Mouse (Mus musculus) small intestine, adult 2 months (tissue): ENCODE results near the gene Extl1. TPM values are rescaled to one million over a fixed set of nuclear protein-coding genes. Genes with fewer than 3 reads are reported as not detected.
"Not testable (repeated sequence)": the region's sequence is repeated elsewhere in the genome, so short reads cannot be mapped to it uniquely, and the experiment has no call there.

ENCODE experiments used
- H3K27ac ChIP-seq: fragments of 200-500 bp; 2 replicates; pipeline ENCODE4 v1.5.1; 2012; ENCODE audit warnings: low read depth, low read length, control low read depth, inconsistent platforms; ENCODE audit not compliant: insufficient read depth
- H3K27me3 ChIP-seq: fragments of 200-500 bp; 2 replicates; pipeline ENCODE4 v1.6.1; 2012; ENCODE audit warnings: mild to moderate bottlenecking, moderate library complexity, low read length, inconsistent platforms; ENCODE audit not compliant: control insufficient read depth, insufficient read depth
- H3K36me3 ChIP-seq: fragments of 200-500 bp; 2 replicates; pipeline ENCODE4 v1.6.1; 2012; ENCODE audit warnings: mild to moderate bottlenecking, low read length, control low read depth, inconsistent platforms; ENCODE audit not compliant: control insufficient read depth, insufficient read depth
- H3K4me1 ChIP-seq: fragments of 200-500 bp; 2 replicates; pipeline ENCODE4 v1.6.1; 2012; ENCODE audit warnings: low read length, inconsistent platforms, mixed read lengths; ENCODE audit not compliant: control insufficient read depth, insufficient read depth, insufficient read length
- H3K4me3 ChIP-seq: fragments of 200-500 bp; 2 replicates; pipeline ENCODE4 v1.5.1; 2012; ENCODE audit warnings: low read depth, mild to moderate bottlenecking, control low read depth, inconsistent platforms, low read length, moderate library complexity
- CTCF ChIP-seq: fragments of 200-500 bp; IDR thresholded peaks from 2 replicates; pipeline ENCODE4 v1.5.1; 2012; ENCODE audit warnings: low read depth, mild to moderate bottlenecking, control low read depth, inconsistent platforms, low read length, moderate library complexity, mixed read lengths; ENCODE audit not compliant: insufficient replicate concordance, insufficient read length; ENCODE audit errors: extremely low read depth
- POLR2A ChIP-seq: fragments of 200-500 bp; IDR thresholded peaks from 2 replicates; pipeline ENCODE4 v1.6.1; 2012; ENCODE audit warnings: low read depth, mild to moderate bottlenecking, control low read depth, inconsistent platforms, low read length, moderate library complexity
- WGBS: fragments of 180-500 bp; shearing (Covaris S2); methylation state at CpG from one replicate; pipeline ENCODE4 v1.1.7; 2018; 5-methylcytosine and 5-hydroxymethylcytosine counted together
- polyA plus RNA-seq: library from polyadenylated mRNA; depleted of rRNA; stranded (reverse); fragments of >200 nt; gene quantifications from 2 replicates; pipeline ENCODE4 v1.2.3, GENCODE M21; 2012; rRNA removed

The Extl1 gene
- 1.5 and 1.7 TPM in 2 replicates for polyA plus RNA-seq

- not testable (repeated sequence) for H3K4me3 ChIP-seq, H3K27ac ChIP-seq, H3K4me1 ChIP-seq, H3K36me3 ChIP-seq, H3K27me3 ChIP-seq
- 97% methylated on average over 2 of the region's 6 CpGs for WGBS
These were observed at the start of gene Extl1 for GRCm38 (mm10) chr4:134383750-134384149. Gene Extl1 (minus strand): TSS chr4:134383850.

GRCm38 (mm10) chr4:134432686-134433360 is 49.2 kb upstream of the Extl1 start:
- H3K4me1 ChIP-seq: peaks cover under 1% of the 10 kb centered on the region; the same call in 1 of the 2 replicates
- no peak overlapping the region for H3K4me3 ChIP-seq
- 79% methylated on average over 15 of the region's 15 CpGs for WGBS
- no peaks in the 10 kb centered on the region for H3K27me3 ChIP-seq
- TF ChIP-seq POLR2A (no peak), CTCF (no peak)
- H3K27ac ChIP-seq: no peak overlapping the region
- H3K36me3 ChIP-seq: no peaks in the 10 kb centered on the region

GRCm38 (mm10) chr4:134430381-134431004 is 46.8 kb upstream of the Extl1 start:
- Histone ChIP-seq H3K4me3 (no peak overlapping the region), H3K27ac (no peak overlapping the region)
- 49% methylated on average over 23 of the region's 23 CpGs for WGBS

GRCm38 (mm10) chr4:134425088-134425487 is 41.4 kb upstream of the Extl1 start:
- Histone ChIP-seq H3K27me3 (no peaks in the 10 kb centered on the region), H3K4me1 (no peaks in the 10 kb centered on the region), H3K36me3 (peaks cover 35% of the 10 kb centered on the region), H3K4me3 (no peak overlapping the region), H3K27ac (no peak overlapping the region)
- TF ChIP-seq CTCF (no peak), POLR2A (no peak)
- WGBS: 79% methylated on average over 7 of the region's 7 CpGs

More at GRCm38 (mm10) chr4:134430381-134431004, 46.8 kb upstream of the Extl1 start:
- Histone ChIP-seq H3K4me1 (no peaks in the 10 kb centered on the region), H3K27me3 (no peaks in the 10 kb centered on the region), H3K36me3 (peaks cover 11% of the 10 kb centered on the region)
- no peak for TF ChIP-seq POLR2A
- TF ChIP-seq CTCF: no peak

- Histone ChIP-seq H3K4me1 (no peaks in the 10 kb centered on the region), H3K27ac (no peak overlapping the region), H3K4me3 (no peak overlapping the region), H3K27me3 (no peaks in the 10 kb centered on the region), H3K36me3 (peaks cover 39% of the 10 kb centered on the region)
- TF ChIP-seq POLR2A: no peak
- no peak for TF ChIP-seq CTCF
- 93% methylated on average over 7 of the region's 7 CpGs for WGBS
These were observed 40.3 kb upstream of the Extl1 start for GRCm38 (mm10) chr4:134423949-134424348.

GRCm38 (mm10) chr4:134421971-134422370 is 38.3 kb upstream of the Extl1 start:
- H3K4me1 ChIP-seq: no peaks in the 10 kb centered on the region
- TF ChIP-seq CTCF (no peak), POLR2A (no peak)
- H3K4me3 ChIP-seq: no peak overlapping the region
- no peaks in the 10 kb centered on the region for H3K27me3 ChIP-seq
- H3K27ac ChIP-seq: no peak overlapping the region
- 88% methylated on average over 11 of the region's 11 CpGs for WGBS
- H3K36me3 ChIP-seq: peaks cover 45% of the 10 kb centered on the region

- no peak for TF ChIP-seq CTCF
- no peak for TF ChIP-seq POLR2A
These were observed 33.5 kb upstream of the Extl1 start for GRCm38 (mm10) chr4:134417111-134417510.

GRCm38 (mm10) chr4:134416602-134417001 is 33.0 kb upstream of the Extl1 start:
- H3K36me3 ChIP-seq: peaks cover 49% of the 10 kb centered on the region
- no peak overlapping the region for H3K4me3 ChIP-seq
- WGBS: 89% methylated on average over 15 of the region's 15 CpGs
- H3K27ac ChIP-seq: no peak overlapping the region
- TF ChIP-seq POLR2A: no peak
- no peak for TF ChIP-seq CTCF
- H3K4me1 ChIP-seq: no peaks in the 10 kb centered on the region
- no peaks in the 10 kb centered on the region for H3K27me3 ChIP-seq

More at GRCm38 (mm10) chr4:134417111-134417510, 33.5 kb upstream of the Extl1 start:
- H3K27me3 ChIP-seq: no peaks in the 10 kb centered on the region
- 86% methylated on average over 7 of the region's 7 CpGs for WGBS
- peaks cover 48% of the 10 kb centered on the region for H3K36me3 ChIP-seq
- no peak overlapping the region for H3K27ac ChIP-seq
- H3K4me3 ChIP-seq: no peak overlapping the region
- no peaks in the 10 kb centered on the region for H3K4me1 ChIP-seq
